Mouse (Mus musculus): ENCODE results near the gene Adam23.
"Not testable (repeated sequence)": the region's sequence is repeated elsewhere in the genome, so short reads cannot be mapped to it uniquely, and the experiment has no call there.

Gene Adam23

GRCm38 (mm10) chr1:63561772-63562520 lies 116.3 kb downstream of the Adam23 start:
- POLR2A ChIA-PET = interaction anchor here in 2 of 4 experiments (0.5 to 0.7 kb wide), 2 partner anchors 18 to 1417 kb away, joined by 3 read pairs; no protein-coding TSS in a partner anchor
- CTCF ChIA-PET = no interaction called here

- ChIA-PET POLR2A (no interaction called here), CTCF (interaction anchor here in 1 of 4 experiments (1.0 kb wide), 1 partner anchor 160 kb away, joined by 3 read pairs; no protein-coding TSS in a partner anchor)
These were observed 118.2 kb downstream of the Adam23 start for GRCm38 (mm10) chr1:63563928-63564327.

GRCm38 (mm10) chr1:63566501-63566900 lies 120.8 kb downstream of the Adam23 start:
- CTCF ChIA-PET = interaction anchor here in 1 of 4 experiments (0.7 kb wide), 1 partner anchor 866 kb away, joined by 3 read pairs; no protein-coding TSS in a partner anchor

GRCm38 (mm10) chr1:63567031-63567430 lies 121.3 kb downstream of the Adam23 start:
- CTCF ChIA-PET = no interaction called here
- POLR2A ChIA-PET = interaction anchor here in 1 of 4 experiments (0.6 kb wide), 1 partner anchor 593 kb away, joined by 10 read pairs; no protein-coding TSS in a partner anchor

More at GRCm38 (mm10) chr1:63566501-63566900, 120.8 kb downstream of the Adam23 start:
- POLR2A ChIA-PET = no interaction called here

- POLR2A ChIA-PET = interaction anchor here in 1 of 4 experiments (0.8 kb wide), 1 partner anchor 13 kb away, joined by 3 read pairs; no protein-coding TSS in a partner anchor
These were observed 126.5 kb downstream of the Adam23 start for GRCm38 (mm10) chr1:63572229-63572628.

GRCm38 (mm10) chr1:63573432-63573831 lies 127.7 kb downstream of the Adam23 start:
- CTCF ChIA-PET = no interaction called here
- POLR2A ChIA-PET = no interaction called here

More at GRCm38 (mm10) chr1:63572229-63572628, 126.5 kb downstream of the Adam23 start:
- CTCF ChIA-PET = no interaction called here

- POLR2A ChIA-PET = interaction anchor here in 1 of 4 experiments (0.7 kb wide), 1 partner anchor 196 kb away, joined by 3 read pairs; no protein-coding TSS in a partner anchor
- CTCF ChIA-PET = no interaction called here
These were observed 128.3 kb downstream of the Adam23 start for GRCm38 (mm10) chr1:63573864-63574611.

- ChIA-PET POLR2A (no interaction called here), CTCF (no interaction called here)
These were observed 131.1 kb downstream of the Adam23 start for GRCm38 (mm10) chr1:63576803-63577202.

GRCm38 (mm10) chr1:63579153-63579552 lies 133.5 kb downstream of the Adam23 start:
- ChIA-PET CTCF (no interaction called here), POLR2A (no interaction called here)

GRCm38 (mm10) chr1:63586869-63587268 lies 141.2 kb downstream of the Adam23 start:
- POLR2A ChIA-PET = interaction anchor here in 2 of 4 experiments (0.7 to 1.4 kb wide), 4 partner anchors 12 to 250 kb away, joined by 3 to 6 read pairs (median 3); no protein-coding TSS in a partner anchor
- CTCF ChIA-PET = no interaction called here

GRCm38 (mm10) chr1:63603870-63604500 lies 158.3 kb downstream of the Adam23 start:
- CTCF ChIA-PET = no interaction called here
- POLR2A ChIA-PET = no interaction called here

GRCm38 (mm10) chr1:63609613-63610012 lies 163.9 kb downstream of the Adam23 start:
- POLR2A ChIA-PET = no interaction called here
- CTCF ChIA-PET = no interaction called here

GRCm38 (mm10) chr1:63614594-63614993 lies 168.9 kb downstream of the Adam23 start:
- POLR2A ChIA-PET = no interaction called here

GRCm38 (mm10) chr1:63615668-63616067 lies 170.0 kb downstream of the Adam23 start, which contains the start of gene Gm39653:
TSS of gene Gm39653 (plus strand) at chr1:63615968.
- ChIA-PET CTCF (no interaction called here), POLR2A (no interaction called here)

More at GRCm38 (mm10) chr1:63614594-63614993, 168.9 kb downstream of the Adam23 start:
- CTCF ChIA-PET = interaction anchor here in 1 of 4 experiments (1.1 kb wide), 1 partner anchor 211 kb away, joined by 5 read pairs; no protein-coding TSS in a partner anchor

GRCm38 (mm10) chr1:63628211-63628610 lies 182.5 kb downstream of the Adam23 start:
- POLR2A ChIA-PET = no interaction called here
- CTCF ChIA-PET = no interaction called here

GRCm38 (mm10) chr1:63630390-63630789 lies 184.7 kb downstream of the Adam23 start:
- POLR2A ChIA-PET = not testable (repeated sequence)

GRCm38 (mm10) chr1:63639921-63640320 lies 194.2 kb downstream of the Adam23 start:
- ChIA-PET CTCF (no interaction called here), POLR2A (no interaction called here)

More at GRCm38 (mm10) chr1:63630390-63630789, 184.7 kb downstream of the Adam23 start:
- CTCF ChIA-PET = not testable (repeated sequence)

Measured in embryonic stem cell, embryonic (primary cell).